Mouse (Mus musculus): ENCODE data around the gene Klhl9. TPM values are rescaled to one million over a fixed set of nuclear protein-coding genes. Genes with fewer than 3 reads are reported as not detected.
"Not testable (repeated sequence)": the region's sequence is repeated elsewhere in the genome, so short reads cannot be mapped to it uniquely, and the experiment has no call there.

Gene Klhl9
- polyA plus RNA-seq (2015; fragmentation: Nextera tagmentation; extraction: Ambion mirVana): 70.7 and 76.5 TPM in 2 replicates

DNA sequence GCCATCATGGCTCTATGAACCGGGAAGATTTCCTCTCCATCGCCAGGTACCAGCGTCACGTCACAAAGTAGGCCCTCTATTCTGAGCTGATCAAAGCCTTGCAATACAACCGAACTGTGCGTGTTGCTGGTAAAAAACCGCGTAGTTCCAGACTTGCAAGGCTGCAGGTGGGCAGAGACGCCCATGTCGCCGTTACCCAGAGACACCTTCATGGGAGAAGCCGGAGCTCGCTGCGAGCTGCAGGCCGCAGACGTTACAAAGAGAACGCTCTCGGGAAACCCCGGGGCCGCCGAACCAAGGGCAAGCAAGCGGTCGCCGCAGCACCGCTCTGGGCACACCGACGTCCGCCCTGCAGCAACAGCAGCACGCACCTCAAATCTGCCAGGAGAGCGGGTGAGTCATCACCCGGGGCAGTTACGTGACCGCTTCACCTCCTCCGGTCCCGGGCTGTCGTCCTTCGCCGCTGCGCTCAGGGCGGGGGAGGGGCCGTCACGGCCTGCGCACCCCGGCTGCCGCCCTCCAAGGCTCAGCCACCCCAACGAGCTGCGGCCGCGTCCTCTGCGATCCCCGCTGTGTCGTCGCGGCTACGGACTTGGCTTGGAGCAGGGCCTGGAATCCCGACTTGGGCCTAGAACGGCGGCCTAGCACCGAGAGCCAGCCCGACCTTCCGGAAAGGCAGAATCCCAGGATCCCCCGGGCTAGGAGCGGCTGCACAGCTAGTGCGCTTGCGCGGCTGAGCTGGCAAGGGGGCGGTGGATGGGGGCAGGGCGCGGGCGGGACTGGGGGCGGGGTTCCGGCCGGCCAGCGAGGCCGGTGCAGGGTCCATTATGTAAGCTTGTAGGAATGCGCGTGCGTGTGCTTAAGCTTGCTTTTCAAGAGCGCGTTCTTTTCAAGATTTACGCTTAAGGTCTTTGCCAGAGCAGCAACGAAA, at the start of gene Klhl9, which contains the start of gene Gm26566:
TSS of gene Klhl9 (minus strand) at position 675 of the 931 bp plus-strand sequence.
TSS of gene Gm26566 (plus strand) at position 15 of the 931 bp plus-strand sequence.
- ATAC-seq (ENCODE audit: extremely low read depth, insufficient number of reproducible peaks, low FRiP score, low TSS enrichment): peak; percentile 94
- Histone ChIP-seq H3K27me3 (replicated peaks) (no peaks in the 10 kb centered on the region), H3K27ac (replicated peaks) (peak within 1 kb of the TSS; percentile 99), H3K36me3 (peaks cover 23% of the 10 kb centered on the region), H3K4me1 (peaks cover 30% of the 10 kb centered on the region), H3K9ac (peak within 1 kb of the TSS; percentile 99), H3K4me3 (peak within 1 kb of the TSS; percentile 93), H3K4me2 (peak within 1 kb of the TSS; percentile 95), H3K9me3 (no peaks in the 10 kb centered on the region)
- WGBS: under 1% methylated on average over 79 of the region's 82 CpGs

DNA sequence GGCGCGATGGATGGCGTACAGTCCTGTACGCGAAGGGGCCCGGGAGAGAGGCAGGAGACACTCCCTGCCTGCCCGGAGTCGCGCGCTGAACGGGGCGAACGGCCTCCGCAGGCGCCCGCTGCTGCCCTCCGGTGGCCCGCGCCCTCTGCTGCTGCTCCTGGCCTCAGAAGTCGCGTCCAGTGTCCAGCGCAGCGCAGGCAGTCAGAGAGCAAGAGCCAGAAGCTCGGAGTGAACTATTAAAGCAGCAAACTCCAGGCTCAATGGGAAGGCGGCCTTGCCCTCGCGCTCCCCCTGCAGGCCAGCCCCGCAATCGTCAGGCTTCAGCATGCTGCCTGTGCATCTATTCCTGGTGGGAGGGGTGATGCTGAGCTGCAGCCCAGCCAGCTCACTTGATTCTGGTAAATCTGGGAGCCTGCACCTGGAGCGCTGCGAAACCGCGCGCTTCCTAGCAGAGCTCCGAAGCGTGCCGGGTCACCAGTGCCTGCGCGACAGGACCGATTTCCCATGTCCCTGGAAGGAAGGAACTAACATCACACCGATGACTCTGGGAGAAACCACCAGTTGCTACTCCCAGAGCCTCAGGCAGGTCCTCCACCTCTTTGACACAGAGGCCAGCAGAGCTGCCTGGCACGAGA, 41.2 kb upstream of the Klhl9 start:
- Histone ChIP-seq H3K9ac (peak overlapping the region; percentile 62), H3K4me3 (peak overlapping the region; percentile 42), H3K27ac (replicated peaks) (peak overlapping the region; percentile 56), H3K4me2 (peak overlapping the region; percentile 57)
- WGBS: 5% methylated on average over 25 of the region's 42 CpGs
- not testable (repeated sequence) for ATAC-seq (ENCODE audit: extremely low read depth, insufficient number of reproducible peaks, low FRiP score, low TSS enrichment); H3K4me1 ChIP-seq; H3K9me3 ChIP-seq; H3K36me3 ChIP-seq; H3K27me3 ChIP-seq (replicated peaks)

DNA sequence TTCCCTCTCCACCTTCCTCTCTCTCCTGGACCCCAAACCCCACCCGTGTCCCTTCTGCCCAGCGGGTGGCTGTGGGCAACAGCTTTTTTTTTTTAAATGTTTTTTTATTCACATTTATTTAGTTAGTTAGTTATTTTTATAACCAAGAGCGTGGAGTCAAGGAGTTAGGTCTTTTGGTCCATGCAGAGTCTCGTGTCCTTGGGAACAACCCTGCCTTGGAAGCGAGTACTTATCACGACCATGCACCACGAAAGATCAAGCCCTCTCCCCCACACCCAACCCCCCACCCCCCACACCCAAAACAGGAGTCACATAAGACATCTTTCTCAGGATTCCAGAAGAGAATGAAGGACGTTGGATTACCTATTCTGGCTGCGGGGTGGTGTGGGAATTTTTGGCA, 40.1 kb upstream of the Klhl9 start:
- H3K36me3 ChIP-seq; ATAC-seq (ENCODE audit: extremely low read depth, insufficient number of reproducible peaks, low FRiP score, low TSS enrichment); H3K9ac ChIP-seq; H3K27me3 ChIP-seq (replicated peaks); H3K27ac ChIP-seq (replicated peaks); H3K9me3 ChIP-seq; H3K4me1 ChIP-seq; H3K4me3 ChIP-seq: not testable (repeated sequence)
- WGBS: 47% methylated on average over 9 of the region's 9 CpGs
- H3K4me2 ChIP-seq: peak overlapping the region; percentile 60

DNA sequence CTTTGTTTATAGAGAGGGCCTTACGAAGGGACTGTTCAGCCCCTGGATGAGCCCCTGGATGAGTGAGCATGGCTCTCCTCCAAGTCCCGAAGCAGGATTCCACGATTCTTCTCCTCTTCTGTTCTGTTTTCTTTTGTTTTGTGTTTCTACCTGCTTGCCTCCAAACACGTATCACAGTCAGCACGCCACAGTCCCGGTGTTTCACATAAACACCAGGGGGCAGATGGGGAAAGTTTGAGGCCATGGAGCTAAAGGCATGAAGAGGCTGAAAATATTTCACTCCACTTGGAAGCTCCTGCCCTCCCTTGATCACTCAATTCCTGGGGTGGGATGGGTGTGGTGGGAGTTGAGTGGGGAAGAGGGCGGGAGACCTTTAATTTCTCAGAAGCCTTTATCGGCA, 39.5 kb upstream of the Klhl9 start:
- ATAC-seq (ENCODE audit: extremely low read depth, insufficient number of reproducible peaks, low FRiP score, low TSS enrichment); H3K9ac ChIP-seq; H3K9me3 ChIP-seq; H3K27me3 ChIP-seq (replicated peaks); H3K4me1 ChIP-seq; H3K27ac ChIP-seq (replicated peaks); H3K4me3 ChIP-seq; H3K4me2 ChIP-seq; H3K36me3 ChIP-seq: not testable (repeated sequence)
- WGBS: 55% methylated on average over 6 of the region's 8 CpGs

DNA sequence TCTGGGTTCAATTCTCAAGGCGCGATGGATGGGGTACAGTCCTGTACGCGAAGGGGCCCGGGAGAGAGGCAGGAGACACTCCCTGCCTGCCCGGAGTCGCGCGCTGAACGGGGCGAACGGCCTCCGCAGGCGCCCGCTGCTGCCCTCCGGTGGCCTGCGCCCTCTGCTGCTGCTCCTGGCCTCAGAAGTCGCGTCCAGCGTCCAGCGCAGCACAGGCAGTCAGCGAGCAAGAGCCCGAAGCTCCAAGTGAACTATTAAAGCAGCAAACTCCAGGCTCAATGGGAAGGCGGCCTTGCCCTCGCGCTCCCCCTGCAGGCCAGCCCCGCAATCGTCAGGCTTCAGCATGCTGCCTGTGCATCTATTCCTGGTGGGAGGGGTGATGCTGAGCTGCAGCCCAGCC, 38.2 kb upstream of the Klhl9 start:
- Histone ChIP-seq H3K4me1 (peaks cover 15% of the 10 kb centered on the region), H3K27ac (replicated peaks) (peak overlapping the region; percentile 65), H3K4me2 (peak overlapping the region; percentile 56), H3K9ac (peak overlapping the region; percentile 73; the same call in 1 of the 2 replicates), H3K4me3 (peak overlapping the region; percentile 44)
- 0% methylated on average over 25 of the region's 28 CpGs for WGBS
- H3K9me3 ChIP-seq; ATAC-seq (ENCODE audit: extremely low read depth, insufficient number of reproducible peaks, low FRiP score, low TSS enrichment); H3K36me3 ChIP-seq; H3K27me3 ChIP-seq (replicated peaks): not testable (repeated sequence)

DNA sequence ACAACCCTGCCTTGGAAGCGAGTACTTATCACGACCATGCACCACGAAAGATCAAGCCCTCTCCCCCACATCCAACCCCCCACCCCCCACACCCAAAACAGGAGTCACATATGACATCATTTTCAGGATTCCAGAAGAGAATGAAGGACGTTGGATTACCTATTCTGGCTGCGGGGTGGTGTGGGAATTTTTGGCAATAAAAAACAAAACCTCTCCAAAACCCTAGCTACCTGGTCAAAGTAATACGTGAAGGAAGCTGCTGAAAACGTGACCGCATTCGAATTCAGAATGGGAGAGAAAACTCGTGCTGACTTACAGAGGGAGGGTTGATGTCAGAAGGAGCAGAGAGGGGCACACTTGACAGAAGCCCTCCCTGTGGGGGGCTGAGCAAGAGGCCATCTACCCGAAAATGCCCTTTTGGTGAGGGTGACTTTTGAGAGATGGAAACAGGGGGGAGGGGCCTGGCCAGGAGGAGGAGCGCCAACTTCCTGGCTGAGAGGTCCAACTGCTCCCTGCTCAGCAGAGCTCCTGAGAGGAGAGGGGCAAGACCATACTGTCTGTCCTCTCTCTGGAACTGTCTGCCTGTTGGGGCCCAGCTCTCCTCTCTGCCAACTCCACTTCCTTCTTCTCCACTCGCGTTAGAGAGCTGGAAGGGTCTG, 37.5 kb upstream of the Klhl9 start, which contains the start of gene Gm13283:
TSS of gene Gm13283 (plus strand) at position 510 of the 659 bp plus-strand sequence.
- Histone ChIP-seq H3K9ac (peak within 1 kb of the TSS; percentile 73; the same call in 1 of the 2 replicates), H3K4me3 (peak within 1 kb of the TSS; percentile 44), H3K4me1 (peaks cover 15% of the 10 kb centered on the region), H3K27ac (replicated peaks) (peak within 1 kb of the TSS; percentile 65), H3K4me2 (peak within 1 kb of the TSS; percentile 56)
- H3K27me3 ChIP-seq (replicated peaks); H3K9me3 ChIP-seq; ATAC-seq (ENCODE audit: extremely low read depth, insufficient number of reproducible peaks, low FRiP score, low TSS enrichment); H3K36me3 ChIP-seq: not testable (repeated sequence)
- WGBS: 20% methylated on average over 10 of the region's 14 CpGs

DNA sequence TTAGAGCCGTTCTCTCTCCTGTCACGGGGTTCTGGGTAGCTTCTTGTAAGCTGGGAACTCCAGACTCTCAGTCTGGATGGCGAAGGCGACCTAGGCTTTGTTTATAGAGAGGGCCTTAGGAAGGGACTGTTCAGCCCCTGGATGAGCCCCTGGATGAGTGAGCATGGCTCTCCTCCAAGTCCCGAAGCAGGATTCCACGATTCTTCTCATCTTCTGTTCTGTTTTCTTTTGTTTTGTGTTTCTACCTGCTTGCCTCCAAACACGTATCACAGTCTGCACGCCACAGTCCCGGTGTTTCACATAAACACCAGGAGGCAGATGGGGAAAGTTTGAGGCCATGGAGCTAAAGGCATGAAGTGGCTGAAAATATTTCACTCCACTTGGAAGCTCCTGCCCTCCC, 36.5 kb upstream of the Klhl9 start:
- not testable (repeated sequence) for H3K9me3 ChIP-seq; H3K36me3 ChIP-seq; H3K27ac ChIP-seq (replicated peaks); H3K4me2 ChIP-seq; H3K4me3 ChIP-seq; ATAC-seq (ENCODE audit: extremely low read depth, insufficient number of reproducible peaks, low FRiP score, low TSS enrichment); H3K27me3 ChIP-seq (replicated peaks); H3K9ac ChIP-seq
- 77% methylated on average over 9 of the region's 9 CpGs for WGBS
- H3K4me1 ChIP-seq: peaks cover 15% of the 10 kb centered on the region

DNA sequence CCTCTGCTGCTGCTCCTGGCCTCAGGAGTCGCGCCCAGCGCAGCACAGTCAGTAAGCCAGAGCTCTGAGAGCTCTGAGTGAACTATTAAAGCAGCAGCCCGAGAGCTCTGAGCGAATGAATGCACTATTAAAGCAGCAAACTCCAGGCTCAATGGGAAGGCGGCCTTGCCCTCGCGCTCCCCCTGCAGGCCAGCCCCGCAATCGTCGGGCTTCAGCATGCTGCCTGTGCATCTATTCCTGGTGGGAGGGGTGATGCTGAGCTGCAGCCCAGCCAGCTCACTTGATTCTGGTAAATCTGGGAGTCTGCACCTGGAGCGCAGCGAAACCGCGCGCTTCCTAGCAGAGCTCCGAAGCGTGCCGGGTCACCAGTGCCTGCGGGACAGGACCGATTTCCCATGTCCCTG, 35.4 kb upstream of the Klhl9 start:
- WGBS: under 1% methylated on average over 21 of the region's 21 CpGs
- Histone ChIP-seq H3K4me2 (peak overlapping the region; percentile 77), H3K4me3 (peak overlapping the region; percentile 60), H3K4me1 (peaks cover 15% of the 10 kb centered on the region), H3K27ac (replicated peaks) (peak overlapping the region; percentile 95), H3K9ac (peak overlapping the region; percentile 89; the same call in 1 of the 2 replicates)
- H3K36me3 ChIP-seq; H3K27me3 ChIP-seq (replicated peaks); H3K9me3 ChIP-seq: not testable (repeated sequence)
- ATAC-seq (ENCODE audit: extremely low read depth, insufficient number of reproducible peaks, low FRiP score, low TSS enrichment): peak; percentile 97

DNA sequence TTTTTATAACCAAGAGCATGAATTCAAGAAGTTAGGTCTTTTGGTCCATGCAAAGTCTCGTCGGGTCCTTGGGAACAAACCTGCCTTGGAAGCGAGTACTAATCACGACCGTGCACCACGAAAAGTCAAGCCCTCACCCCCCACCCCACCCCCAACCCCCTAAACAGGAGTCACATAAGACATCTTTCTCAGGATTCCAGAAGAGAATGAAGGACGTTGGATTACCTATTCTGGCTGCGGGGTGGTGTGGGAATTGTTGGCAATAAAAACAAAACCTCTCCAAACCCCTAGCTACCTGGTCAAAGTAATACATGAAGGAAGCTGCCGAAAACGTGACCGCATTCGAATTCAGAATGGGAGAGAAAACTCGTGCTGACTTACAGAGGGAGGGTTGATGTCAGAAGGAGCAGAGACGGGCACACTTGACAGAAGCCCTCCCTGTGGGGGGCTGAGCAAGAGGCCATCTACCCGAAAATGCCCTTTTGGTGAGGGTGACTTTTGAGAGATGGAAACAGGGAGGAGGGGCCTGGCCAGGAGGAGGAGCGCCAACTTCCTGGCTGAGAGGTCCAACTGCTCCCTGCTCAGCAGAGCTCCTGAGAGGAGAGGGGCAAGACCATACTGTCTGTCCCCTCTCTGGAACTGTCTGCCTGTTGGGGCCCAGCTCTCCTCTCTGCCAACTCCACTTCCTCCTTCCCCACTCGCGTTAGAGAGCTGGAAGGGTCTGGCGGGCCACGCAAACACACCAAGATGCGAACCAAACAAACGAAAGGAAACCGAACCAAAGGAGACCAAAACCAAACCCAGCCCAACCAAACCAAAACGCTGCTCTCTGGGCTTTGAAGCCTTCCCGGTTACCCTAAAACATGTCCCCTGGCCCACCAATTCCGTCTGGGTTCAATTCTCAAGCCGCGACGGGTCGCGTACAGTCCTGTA, 34.6 kb upstream of the Klhl9 start:
- 9% methylated on average over 29 of the region's 31 CpGs for WGBS

DNA sequence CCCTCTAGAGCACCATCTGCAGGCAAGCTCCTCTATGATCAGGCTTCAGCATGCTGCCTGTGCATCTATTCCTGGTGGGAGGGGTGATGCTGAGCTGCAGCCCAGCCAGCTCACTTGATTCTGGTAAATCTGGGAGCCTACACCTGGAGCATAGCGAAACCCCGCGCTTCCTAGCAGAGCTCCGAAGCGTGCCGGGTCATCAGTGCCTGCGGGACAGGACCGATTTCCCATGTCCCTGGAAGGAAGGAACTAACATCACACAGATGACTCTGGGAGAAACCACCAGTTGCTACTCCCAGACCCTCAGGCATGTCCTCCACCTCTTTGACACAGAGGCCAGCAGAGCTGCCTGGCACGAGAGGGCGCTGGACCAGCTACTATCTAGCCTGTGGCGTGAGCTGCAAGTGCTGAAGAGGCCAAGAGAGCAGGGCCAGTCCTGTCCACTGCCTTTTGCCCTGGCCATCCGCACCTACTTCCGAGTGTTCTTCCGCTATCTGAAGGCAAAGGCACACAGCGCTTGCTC, 32.6 kb upstream of the Klhl9 start, which contains the start of gene Gm13271:
TSS of gene Gm13271 (plus strand) at position 51 of the 523 bp plus-strand sequence.
- not testable (repeated sequence) for ATAC-seq (ENCODE audit: extremely low read depth, insufficient number of reproducible peaks, low FRiP score, low TSS enrichment)

More for the DNA sequence above, 34.6 kb upstream of the Klhl9 start:
- peak overlapping the region; percentile 95 for H3K27ac ChIP-seq (replicated peaks)
- not testable (repeated sequence) for H3K9me3 ChIP-seq; ATAC-seq (ENCODE audit: extremely low read depth, insufficient number of reproducible peaks, low FRiP score, low TSS enrichment); H3K36me3 ChIP-seq; H3K27me3 ChIP-seq (replicated peaks)
- peak overlapping the region; percentile 77 for H3K4me2 ChIP-seq
- peaks cover 15% of the 10 kb centered on the region for H3K4me1 ChIP-seq
- peak overlapping the region; percentile 60 for H3K4me3 ChIP-seq
- peak overlapping the region; percentile 89 for H3K9ac ChIP-seq

More for the DNA sequence above, 32.6 kb upstream of the Klhl9 start, which contains the start of gene Gm13271:
- H3K4me3 ChIP-seq; H3K4me2 ChIP-seq; H3K9me3 ChIP-seq; H3K27me3 ChIP-seq (replicated peaks); H3K36me3 ChIP-seq; H3K9ac ChIP-seq: not testable (repeated sequence)
- Histone ChIP-seq H3K27ac (replicated peaks) (peak within 1 kb of the TSS; percentile 48; the same call in 1 of the 2 replicates), H3K4me1 (peaks cover 15% of the 10 kb centered on the region)
- WGBS: 56% methylated on average over 15 of the region's 15 CpGs
